8 mouse cellular contexts compared by ENCODE assay signal in genomic region chr10:34281962-34282388, GRCm38 (mm10). TPM values are rescaled to one million over a fixed set of nuclear protein-coding genes. Genes with fewer than 3 reads are reported as not detected.
DNase-seq lines count a peak whose midpoint lies in the region; ATAC-seq and TF ChIP-seq lines count a peak whose summit lies in the region.

Gene Tspyl1, plus strand, starts transcription at chr10:34282190.

- H3K4me1 ChIP-seq in G1E (ENCODE audit: insufficient read depth, low read depth, low read length), result peaks cover 21% of the 10 kb centered on the region
- H3K4me1 ChIP-seq in forebrain, embryonic 16.5 days (replicated peaks; ENCODE audit: control insufficient read depth, insufficient read depth, low read length), result peaks cover 16% of the 10 kb centered on the region
- peaks cover 10% of the 10 kb centered on the region; the same call in 1 of the 2 replicates for H3K4me1 ChIP-seq in lung, embryonic 14.5 days (ENCODE audit: insufficient read depth)
- H3K4me1 ChIP-seq in olfactory bulb, adult 2 months (ENCODE audit: control insufficient read depth, insufficient read depth, low read length), result peaks cover 2% of the 10 kb centered on the region; the same call in 1 of the 2 replicates
- peaks cover 6% of the 10 kb centered on the region for H3K4me1 ChIP-seq in thymus, adult 2 months (replicated peaks; ENCODE audit: control insufficient read depth, insufficient read depth, low read length)

- under 1% methylated on average over 38 of the region's 38 CpGs for WGBS in forebrain, embryonic 16.5 days
- WGBS in lung, embryonic 14.5 days, result 0% methylated on average over 38 of the region's 38 CpGs
- 0% methylated on average over 38 of the region's 38 CpGs for WGBS in olfactory bulb, adult 2 months
- WGBS in thymus, adult 2 months, result under 1% methylated on average over 38 of the region's 38 CpGs

- peak within 1 kb of the TSS; percentile 80 for H3K4me2 ChIP-seq in forebrain, embryonic 16.5 days (ENCODE audit: low read length)
- peak within 1 kb of the TSS; percentile 91 for H3K4me2 ChIP-seq in lung, embryonic 14.5 days

- DNase-seq in G1E (ENCODE audit: low spot score), result peak; percentile 91
- DNase-seq in cerebellum, adult 18-20 months, result peak; percentile 97 to 98
- peak; percentile 98 for DNase-seq in heart, postnatal 36 days
- peak; percentile 97 to 98 for DNase-seq in layer of hippocampus, adult 2 months (ENCODE audit: low spot score in 2 of 2)
- peak; percentile 99 for DNase-seq in lung, embryonic 14.5 days
- peak; percentile 98 for DNase-seq in thymus, adult 2 months

- H3K9me3 ChIP-seq in G1E (replicated peaks), result no peaks in the 10 kb centered on the region
- no peaks in the 10 kb centered on the region for H3K9me3 ChIP-seq in forebrain, embryonic 16.5 days (ENCODE audit: control insufficient read depth, low read length)
- no peaks in the 10 kb centered on the region for H3K9me3 ChIP-seq in lung, embryonic 14.5 days (ENCODE audit: low read depth, low read length)

- peaks cover 6% of the 10 kb centered on the region; the same call in 1 of the 2 replicates for H3K27me3 ChIP-seq in G1E (ENCODE audit: insufficient read depth, low read length)
- H3K27me3 ChIP-seq in forebrain, embryonic 16.5 days (replicated peaks; ENCODE audit: control insufficient read depth, insufficient read depth, low read length), result no peaks in the 10 kb centered on the region
- H3K27me3 ChIP-seq in lung, embryonic 14.5 days (ENCODE audit: insufficient read depth, low read length), result no peaks in the 10 kb centered on the region
- no peaks in the 10 kb centered on the region for H3K27me3 ChIP-seq in thymus, adult 2 months (ENCODE audit: control insufficient read depth, insufficient read depth, low read length)

- peak; percentile 96 for ATAC-seq in G1E (ENCODE audit: extremely low read depth, insufficient number of reproducible peaks, low FRiP score, poor library complexity, severe bottlenecking)
- ATAC-seq in forebrain, embryonic 16.5 days, result peak; percentile 98
- peak; percentile 97 for ATAC-seq in lung, embryonic 14.5 days (ENCODE audit: insufficient read depth)

- H3K36me3 ChIP-seq in G1E (replicated peaks), result peaks cover 15% of the 10 kb centered on the region
- H3K36me3 ChIP-seq in forebrain, embryonic 16.5 days (ENCODE audit: control insufficient read depth, insufficient read depth), result no peaks in the 10 kb centered on the region
- peaks cover 7% of the 10 kb centered on the region; the same call in 1 of the 2 replicates for H3K36me3 ChIP-seq in lung, embryonic 14.5 days (ENCODE audit: insufficient read depth)
- H3K36me3 ChIP-seq in thymus, adult 2 months (ENCODE audit: control insufficient read depth, insufficient read depth, low read length), result no peaks in the 10 kb centered on the region

- peak within 1 kb of the TSS; percentile 98 for H3K4me3 ChIP-seq in G1E (ENCODE audit: low read depth, low read length)
- peak within 1 kb of the TSS; percentile 91 for H3K4me3 ChIP-seq in forebrain, embryonic 16.5 days (replicated peaks; ENCODE audit: low read length)
- peak within 1 kb of the TSS; percentile 88 for H3K4me3 ChIP-seq in layer of hippocampus, adult 2 months
- peak within 1 kb of the TSS; percentile 98 for H3K4me3 ChIP-seq in lung, embryonic 14.5 days (ENCODE audit: low read depth, low read length)
- H3K4me3 ChIP-seq in olfactory bulb, adult 2 months (ENCODE audit: insufficient read depth, low read depth, low read length), result peak within 1 kb of the TSS; percentile 94
- H3K4me3 ChIP-seq in thymus, adult 2 months (ENCODE audit: control insufficient read depth, insufficient read depth, low read length), result peak within 1 kb of the TSS; percentile 80

- intact Hi-C loops in heart, postnatal 36 days (cut with DNase I), result loop anchor here (2.0 to 5.0 kb wide), 7 partner anchors 15 to 263 kb away; partner anchors contain the start of genes Calhm5, Dse, Rwdd1 and Tspyl4

- H3K9ac ChIP-seq in forebrain, embryonic 16.5 days (replicated peaks; ENCODE audit: low read depth, low read length), result peak within 1 kb of the TSS; percentile 94
- peak within 1 kb of the TSS; percentile 97 for H3K9ac ChIP-seq in lung, embryonic 14.5 days

- peak; percentile 77 for TF ChIP-seq POLR2A in olfactory bulb, adult 2 months (IDR thresholded peaks at IDR 0.05; ENCODE audit: insufficient read depth, low read depth, low read length)
- TF ChIP-seq POLR2A in thymus, adult 2 months (IDR thresholded peaks at IDR 0.05; ENCODE audit: control insufficient read depth, extremely low read depth, insufficient read depth, low read length, poor library complexity), result peak; percentile 93

- no peak for TF ChIP-seq CTCF in G1E (IDR thresholded peaks at IDR 0.05; ENCODE audit: low read depth, low read length)
- no peak for TF ChIP-seq CTCF in layer of hippocampus, adult 2 months (conservative IDR thresholded peaks at IDR 0.05)
- no peak for TF ChIP-seq CTCF in lung, embryonic 14.5 days (IDR thresholded peaks at IDR 0.05; ENCODE audit: low read depth)
- no peak for TF ChIP-seq CTCF in olfactory bulb, adult 2 months (IDR thresholded peaks at IDR 0.05; ENCODE audit: insufficient read depth, low read depth, low read length)
- 0 out of 2 replicates have a peak, but pooled peaks have one; percentile 25 for TF ChIP-seq CTCF in thymus, adult 2 months (IDR thresholded peaks at IDR 0.05; ENCODE audit: borderline replicate concordance, control insufficient read depth, extremely low read depth, insufficient read depth, low read length, poor library complexity)

- peak within 1 kb of the TSS; percentile 92 for H3K27ac ChIP-seq in forebrain, embryonic 16.5 days (ENCODE audit: low read length)
- peak within 1 kb of the TSS; percentile 97 for H3K27ac ChIP-seq in layer of hippocampus, adult 2 months
- H3K27ac ChIP-seq in lung, embryonic 14.5 days (ENCODE audit: low read depth), result peak within 1 kb of the TSS; percentile 79
- peak within 1 kb of the TSS; percentile 88 for H3K27ac ChIP-seq in olfactory bulb, adult 2 months (ENCODE audit: insufficient read depth, low read depth, low read length)
- H3K27ac ChIP-seq in thymus, adult 2 months (ENCODE audit: control insufficient read depth, insufficient read depth, low read length), result peak within 1 kb of the TSS; percentile 90

RNA-seq across cellular contexts. Expression of gene Tspyl1, which starts in this region (rescaled TPM):
- 37.0 and 41.1 TPM in 2 replicates for total RNA-seq in G1E (2014; fragmentation: Nextera tagmentation)
- total RNA-seq in G1E (2017), result 40.9 and 43.5 TPM in 2 replicates
- 19.6 and 20.6 TPM in 2 replicates for polyA plus RNA-seq in G1E (2012)
- 138 TPM in 2 replicates for polyA plus RNA-seq in forebrain, embryonic 16.5 days (2015; fragmentation: Nextera tagmentation; extraction: Ambion mirVana)
- total RNA-seq in heart, postnatal 36 days (2021), result 10 to 100 TPM; 58.2 to 61.7 TPM
- total RNA-seq in layer of hippocampus, adult 2 months (2021), result 100 to 1,000 TPM; 163 to 172 TPM
- polyA plus RNA-seq in lung, embryonic 14.5 days (2014; fragmentation: Nextera tagmentation; extraction: Ambion mirVana), result 50.6 and 52.6 TPM in 2 replicates
- not detected in 2 replicates for polyA plus RNA-seq in olfactory bulb, adult 2 months (2012; ENCODE audit: insufficient read depth, insufficient read length, low replicate concordance, missing spikeins)
- polyA plus RNA-seq in thymus, adult 2 months (2012; rRNA removed), result 42.0 and 42.2 TPM in 2 replicates

Comparison
In these comparisons a context has a peak if more than half of its experiments do, and no peak if none do; other contexts are left out.
1. Peak in every context shown above with its lines: DNase-seq, ATAC-seq, H3K4me3 ChIP-seq and H3K27ac ChIP-seq.